Mouse (Mus musculus) stomach, embryonic 14.5 days (tissue): ENCODE measurements around the gene Adgrf5. TPM values are rescaled to one million over a fixed set of nuclear protein-coding genes. Genes with fewer than 3 reads are reported as not detected.

Source experiments
- ATAC-seq: fragments of 200-750 bp; cut with Nextera tagmentation; 2 replicates; pipeline ENCODE4 v1.8.0; 2017; ENCODE audit warnings: low read depth, moderate TSS enrichment; ENCODE audit not compliant: insufficient number of reproducible peaks, insufficient read depth, low FRiP score
- H3K27ac ChIP-seq: fragments of 300-500 bp; sonication (generic); 2 replicates; pipeline ENCODE4 v1.5.1; 2014; ENCODE audit warnings: mild to moderate bottlenecking, low read length, moderate library complexity, mixed read lengths
- H3K27me3 ChIP-seq: fragments of 300-500 bp; sonication (generic); 2 replicates; pipeline ENCODE4 v1.6.1; 2014; ENCODE audit warnings: low read length, control low read depth, mixed read lengths; ENCODE audit not compliant: control insufficient read depth, insufficient read depth
- H3K36me3 ChIP-seq: fragments of 300-500 bp; sonication (generic); 2 replicates; pipeline ENCODE4 v1.6.1; 2014; ENCODE audit warnings: mild to moderate bottlenecking, control low read depth, low read length, moderate library complexity, mixed read lengths; ENCODE audit not compliant: control insufficient read depth, insufficient read depth
- H3K4me1 ChIP-seq: fragments of 300-500 bp; sonication (generic); 2 replicates; pipeline ENCODE4 v1.6.1; 2014; ENCODE audit warnings: low read length, control low read depth, mixed read lengths; ENCODE audit not compliant: control insufficient read depth, insufficient read depth
- H3K4me2 ChIP-seq: fragments of 300-500 bp; sonication (generic); replicated peaks from 2 replicates; pipeline ENCODE4 v1.6.1; 2014; ENCODE audit warnings: low read depth, low read length, control low read depth
- H3K4me3 ChIP-seq: fragments of 300-500 bp; sonication (generic); 2 replicates; pipeline ENCODE4 v1.5.1; 2014; ENCODE audit warnings: low read depth, low read length, control low read depth
- H3K9ac ChIP-seq: fragments of 300-500 bp; sonication (generic); replicated peaks from 2 replicates; pipeline ENCODE4 v1.6.1; 2014; ENCODE audit warnings: low read depth, mild to moderate bottlenecking, control low read depth, low read length, moderate library complexity, mixed read lengths
- H3K9me3 ChIP-seq: fragments of 300-500 bp; sonication (generic); 2 replicates; pipeline ENCODE4 v1.6.1; 2016; ENCODE audit warnings: low read depth, low read length, control low read depth; ENCODE audit not compliant: control insufficient read depth
- WGBS: fragments of 180-500 bp; shearing (Covaris S2); extraction: QIAGEN DNeasy Blood & Tissue Kit; methylation state at CpG from one replicate; pipeline ENCODE4 v1.1.7; 2014; 5-methylcytosine and 5-hydroxymethylcytosine counted together
- polyA plus RNA-seq: library from polyadenylated mRNA; unstranded; fragments of >200 nt; fragmentation: Nextera tagmentation; extraction: Ambion mirVana; gene quantifications from 2 replicates; pipeline ENCODE4 v1.2.1, GENCODE M21; 2014

The Adgrf5 gene
- polyA plus RNA-seq, 1 experiment from 2014 or later: 11.6 TPM

DNA sequence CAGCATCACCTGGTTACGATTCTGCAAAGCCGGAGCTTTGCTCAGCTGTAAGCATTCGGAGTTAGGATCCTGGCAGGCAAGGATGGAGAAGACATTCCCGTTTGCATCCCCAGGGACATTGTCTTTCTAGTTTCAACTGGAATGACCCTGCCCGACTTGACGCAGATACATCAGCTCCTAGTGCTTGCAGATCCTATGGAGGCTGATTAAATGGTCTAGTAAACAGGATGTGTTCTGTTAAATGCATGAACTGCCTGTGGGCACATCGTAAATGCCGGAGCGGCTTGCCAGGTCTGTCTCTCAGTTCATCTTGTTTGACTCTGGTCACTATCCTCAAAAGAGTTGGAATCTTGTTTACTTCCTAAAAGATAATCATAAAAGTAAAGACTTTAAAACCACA, 31.9 kb downstream of the Adgrf5 start:
- no peaks in the 10 kb centered on the region for H3K9me3 ChIP-seq
- no peaks in the 10 kb centered on the region for H3K36me3 ChIP-seq
- ATAC-seq: no peak
- H3K27ac ChIP-seq: no peak overlapping the region
- H3K4me2 ChIP-seq: no peak overlapping the region
- H3K9ac ChIP-seq: no peak overlapping the region
- 59% methylated on average over 9 of the region's 9 CpGs for WGBS
- H3K4me3 ChIP-seq: no peak overlapping the region
- H3K4me1 ChIP-seq: no peaks in the 10 kb centered on the region
- no peaks in the 10 kb centered on the region for H3K27me3 ChIP-seq

DNA sequence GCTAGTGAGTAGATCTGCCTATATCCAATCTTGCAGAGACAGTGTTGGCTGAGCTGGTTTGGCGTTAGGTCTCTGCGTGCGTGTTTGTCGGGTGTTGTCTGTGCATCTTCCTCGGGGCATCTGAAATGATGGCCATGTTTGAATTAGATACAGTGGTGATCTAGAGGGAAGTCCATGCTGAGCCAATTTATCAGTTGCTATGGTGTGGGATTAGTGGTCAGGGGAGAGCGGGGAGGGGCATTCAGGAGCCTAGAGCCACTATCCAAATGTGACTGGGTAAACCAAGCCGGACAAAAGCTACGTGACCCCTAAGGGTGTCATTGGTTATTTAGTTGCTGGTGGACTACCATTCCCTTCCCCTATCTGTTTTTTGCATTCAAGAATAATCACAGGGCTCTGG, 33.4 kb downstream of the Adgrf5 start:
- no peak overlapping the region for H3K4me3 ChIP-seq
- WGBS: 86% methylated on average over 8 of the region's 8 CpGs
- no peak overlapping the region for H3K4me2 ChIP-seq
- no peak overlapping the region for H3K9ac ChIP-seq
- H3K27me3 ChIP-seq: no peaks in the 10 kb centered on the region
- H3K36me3 ChIP-seq: no peaks in the 10 kb centered on the region
- no peaks in the 10 kb centered on the region for H3K9me3 ChIP-seq
- H3K27ac ChIP-seq: no peak overlapping the region
- no peak for ATAC-seq
- H3K4me1 ChIP-seq: no peaks in the 10 kb centered on the region

DNA sequence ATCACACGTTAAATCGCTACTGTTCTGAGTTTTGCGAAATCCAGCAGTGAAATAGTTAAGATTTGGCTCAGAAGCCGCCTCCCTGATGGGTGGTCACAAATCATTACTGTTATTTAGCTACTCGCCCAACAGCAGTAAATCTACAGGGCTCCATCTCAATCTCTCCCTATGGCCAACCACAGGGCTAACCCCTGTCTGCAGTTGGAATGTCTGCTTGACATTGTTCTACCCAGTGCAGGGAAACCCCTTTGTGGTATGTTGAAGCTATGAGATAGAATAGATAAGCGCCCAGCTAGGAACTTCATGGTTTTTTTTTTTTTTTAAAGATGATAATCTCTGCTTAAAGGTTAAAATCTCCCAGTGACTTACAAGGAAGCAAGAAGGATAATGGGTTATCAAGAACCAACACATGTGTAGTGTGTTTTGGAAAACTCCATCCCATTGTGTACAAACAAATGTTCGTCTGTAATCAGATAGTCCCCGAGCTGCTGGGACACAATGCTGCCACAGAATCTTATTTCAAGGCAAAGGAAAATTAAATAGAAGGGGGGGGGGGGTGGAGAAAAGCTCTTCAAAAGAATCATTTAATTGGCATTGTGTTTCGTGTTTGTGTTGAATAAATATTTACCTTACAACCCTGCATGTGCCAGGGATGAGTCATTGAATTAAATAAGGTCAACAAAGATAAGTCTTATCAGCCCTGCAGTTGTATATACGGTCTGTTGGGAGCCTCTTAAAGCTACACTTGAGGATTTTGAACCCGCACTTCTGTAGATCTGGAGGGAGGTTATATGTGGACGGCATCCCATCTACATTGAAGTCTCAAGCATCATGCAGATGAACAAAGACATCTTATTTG, 35.4 kb downstream of the Adgrf5 start:
- Histone ChIP-seq H3K9ac (no peak overlapping the region), H3K4me3 (no peak overlapping the region)
- ATAC-seq: peak; percentile 56; the same call in 1 of the 2 replicates

DNA sequence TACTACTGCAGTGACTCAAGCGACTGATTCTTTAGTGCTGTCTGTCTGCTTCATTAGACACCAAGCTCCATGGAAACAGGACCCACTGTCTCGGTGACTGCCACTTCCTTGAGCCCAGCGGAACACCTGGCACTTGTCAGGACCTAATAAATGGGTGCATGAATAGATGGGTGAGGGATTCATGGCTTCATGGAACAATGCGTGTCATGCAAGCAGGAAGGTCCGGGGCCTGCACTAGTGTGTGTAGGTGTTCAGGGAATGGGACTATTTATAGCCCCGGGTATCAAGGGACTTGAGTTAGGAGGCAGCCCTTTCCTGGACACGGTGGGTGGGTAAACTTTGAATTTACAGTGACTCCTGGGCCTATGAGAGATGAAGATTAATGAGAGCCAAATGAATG, 38.4 kb downstream of the Adgrf5 start:
- Histone ChIP-seq H3K27ac (no peak overlapping the region), H3K4me1 (no peaks in the 10 kb centered on the region), H3K9ac (no peak overlapping the region), H3K27me3 (no peaks in the 10 kb centered on the region), H3K9me3 (no peaks in the 10 kb centered on the region), H3K4me3 (no peak overlapping the region), H3K36me3 (no peaks in the 10 kb centered on the region), H3K4me2 (no peak overlapping the region)
- WGBS: 63% methylated on average over 7 of the region's 7 CpGs
- ATAC-seq: no peak

More for the DNA sequence above, 35.4 kb downstream of the Adgrf5 start:
- H3K9me3 ChIP-seq: no peaks in the 10 kb centered on the region
- 49% methylated on average over 12 of the region's 12 CpGs for WGBS
- no peaks in the 10 kb centered on the region for H3K36me3 ChIP-seq
- no peaks in the 10 kb centered on the region for H3K4me1 ChIP-seq
- H3K4me2 ChIP-seq: no peak overlapping the region
- H3K27ac ChIP-seq: no peak overlapping the region
- H3K27me3 ChIP-seq: no peaks in the 10 kb centered on the region

DNA sequence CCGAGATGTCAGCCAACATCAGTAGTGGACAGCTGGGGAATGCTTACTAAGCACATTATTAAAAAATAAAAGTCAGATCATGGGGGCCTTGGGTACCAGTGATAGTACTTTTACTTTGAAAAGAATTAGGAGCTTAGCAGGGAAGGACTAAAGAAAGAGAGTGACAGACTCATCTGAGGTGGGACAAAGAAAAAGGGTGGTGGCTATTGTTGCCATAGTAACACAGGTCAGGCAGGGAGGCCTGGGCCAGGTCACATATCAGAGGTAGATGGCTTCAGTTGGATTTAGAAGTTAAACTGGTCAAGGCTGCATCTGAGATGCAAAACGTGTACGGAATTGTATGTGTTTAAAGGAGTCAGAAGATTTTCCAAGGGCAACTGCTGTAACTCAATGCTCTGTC, 38.9 kb downstream of the Adgrf5 start:
- Histone ChIP-seq H3K9me3 (no peaks in the 10 kb centered on the region), H3K9ac (no peak overlapping the region), H3K36me3 (no peaks in the 10 kb centered on the region), H3K4me2 (no peak overlapping the region), H3K4me3 (no peak overlapping the region), H3K4me1 (no peaks in the 10 kb centered on the region), H3K27me3 (no peaks in the 10 kb centered on the region), H3K27ac (no peak overlapping the region)
- 68% methylated on average over 3 of the region's 3 CpGs for WGBS
- ATAC-seq: no peak

DNA sequence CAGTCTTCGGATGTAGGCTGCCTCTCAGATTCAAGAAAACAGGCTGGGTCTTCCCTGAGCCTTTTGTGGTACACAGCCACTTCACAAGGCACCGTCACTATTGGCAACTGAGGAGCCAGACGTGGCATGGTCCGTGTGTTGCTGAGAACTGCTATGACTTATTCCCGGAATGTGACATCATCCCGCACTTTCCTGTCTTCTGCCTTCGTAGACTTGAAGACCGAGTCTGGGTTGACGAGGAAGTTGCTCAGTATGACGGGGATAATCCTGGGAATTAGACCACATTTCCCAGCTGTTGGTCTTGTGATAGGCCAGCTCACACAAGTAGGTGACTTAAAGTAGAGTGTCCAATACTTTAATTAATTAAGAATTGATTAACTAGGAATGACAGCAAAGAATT, 40.2 kb downstream of the Adgrf5 start:
- Histone ChIP-seq H3K36me3 (no peaks in the 10 kb centered on the region), H3K9me3 (no peaks in the 10 kb centered on the region), H3K27ac (no peak overlapping the region), H3K9ac (no peak overlapping the region), H3K4me2 (no peak overlapping the region), H3K4me3 (no peak overlapping the region), H3K27me3 (no peaks in the 10 kb centered on the region), H3K4me1 (no peaks in the 10 kb centered on the region)
- 75% methylated on average over 10 of the region's 10 CpGs for WGBS
- no peak for ATAC-seq

DNA sequence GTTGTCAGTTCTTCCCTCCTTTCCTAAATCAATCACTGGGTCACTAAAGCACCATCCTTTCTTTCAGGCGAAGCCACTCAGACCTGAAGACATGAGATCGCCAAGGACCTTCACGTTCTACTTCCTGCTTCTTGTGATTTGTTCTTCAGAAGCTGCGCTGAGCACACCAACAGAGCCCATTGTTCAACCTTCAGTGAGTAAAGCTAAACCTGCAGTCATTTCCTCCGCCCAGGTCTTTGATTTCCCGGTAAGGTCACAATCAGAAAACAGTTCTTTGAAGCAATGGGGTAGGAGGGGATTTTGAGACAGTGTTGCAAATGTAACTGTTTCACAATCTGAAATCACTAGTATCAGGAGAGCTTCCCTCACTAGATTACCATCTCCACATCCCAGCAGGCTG, 43.6 kb downstream of the Adgrf5 start:
- Histone ChIP-seq H3K4me2 (no peak overlapping the region), H3K4me1 (no peaks in the 10 kb centered on the region), H3K36me3 (no peaks in the 10 kb centered on the region), H3K9me3 (no peaks in the 10 kb centered on the region), H3K27me3 (no peaks in the 10 kb centered on the region), H3K9ac (no peak overlapping the region), H3K27ac (no peak overlapping the region), H3K4me3 (no peak overlapping the region)
- ATAC-seq: no peak
- WGBS: 55% methylated on average over 6 of the region's 6 CpGs

DNA sequence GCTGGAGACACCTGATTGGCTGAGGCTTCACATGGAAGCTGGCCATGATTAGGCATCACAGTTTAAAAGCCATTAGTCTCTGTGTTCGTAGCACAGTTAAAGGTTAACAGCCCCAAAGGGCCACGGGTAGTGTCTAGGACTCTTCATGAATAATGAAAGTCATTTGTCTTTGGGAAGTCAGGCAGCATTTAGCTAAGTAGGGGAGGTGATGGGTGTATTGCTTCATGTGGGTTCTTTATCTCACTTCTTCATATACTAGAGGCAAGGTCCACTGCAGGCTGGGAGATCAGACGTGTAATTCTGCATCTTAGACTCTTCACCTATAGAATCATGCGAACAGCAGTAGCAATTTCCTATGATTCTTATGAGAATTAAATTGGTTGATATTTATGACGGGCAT, 44.2 kb downstream of the Adgrf5 start:
- WGBS: 47% methylated on average over 5 of the region's 5 CpGs

DNA sequence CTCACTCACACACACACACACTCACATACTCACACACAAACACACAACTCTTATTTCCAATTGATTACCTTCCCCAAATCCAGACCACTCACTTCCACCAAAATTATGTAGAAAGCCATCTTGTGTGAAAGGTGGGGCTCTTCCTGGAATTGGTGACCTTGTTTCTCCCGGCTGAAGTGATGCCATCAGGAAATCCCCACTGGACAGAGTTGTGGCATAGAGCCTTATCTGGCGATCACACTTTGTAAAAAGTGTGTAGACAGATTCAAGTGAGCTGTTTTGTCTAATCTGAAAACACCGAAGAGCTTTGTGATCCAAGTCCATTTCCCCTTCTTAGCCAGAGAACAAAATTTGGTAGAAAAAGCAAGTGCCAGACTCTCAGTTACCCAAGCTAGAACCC, 46.1 kb downstream of the Adgrf5 start:
- WGBS: 77% methylated on average over 3 of the region's 3 CpGs
- no peaks in the 10 kb centered on the region for H3K36me3 ChIP-seq
- ATAC-seq: no peak
- no peak overlapping the region for H3K4me2 ChIP-seq
- H3K9ac ChIP-seq: no peak overlapping the region
- no peak overlapping the region for H3K4me3 ChIP-seq
- no peaks in the 10 kb centered on the region for H3K27me3 ChIP-seq
- no peak overlapping the region for H3K27ac ChIP-seq
- no peaks in the 10 kb centered on the region for H3K4me1 ChIP-seq
- no peaks in the 10 kb centered on the region for H3K9me3 ChIP-seq

More for the DNA sequence above, 44.2 kb downstream of the Adgrf5 start:
- Histone ChIP-seq H3K9ac (no peak overlapping the region), H3K4me1 (no peaks in the 10 kb centered on the region), H3K4me2 (no peak overlapping the region), H3K27ac (no peak overlapping the region), H3K27me3 (no peaks in the 10 kb centered on the region), H3K9me3 (no peaks in the 10 kb centered on the region), H3K4me3 (no peak overlapping the region), H3K36me3 (no peaks in the 10 kb centered on the region)
- ATAC-seq: no peak
